ENCODE assay signal across 25 mouse cellular contexts in genomic region chr9:54540801-54541200, GRCm38 (mm10). TPM values are rescaled to one million over a fixed set of nuclear protein-coding genes. Genes with fewer than 3 reads are reported as not detected.
"Had no signal": no experiment of that assay in that cellular context is flagged by ENCODE, and none has a peak within 500 bp of the region (broad histone marks: within the 10 kb centered on the region; RNA-seq: fewer than 3 reads in every experiment).

No protein-coding gene starts in this region.

- H3K27ac ChIP-seq: midbrain, embryonic 10.5 days; midbrain, embryonic 12.5 days; neural tube, embryonic 13.5 days; neural tube, embryonic 15.5 days had no signal

- H3K9ac ChIP-seq: lung, embryonic 14.5 days; midbrain, embryonic 12.5 days; neural tube, embryonic 13.5 days; neural tube, embryonic 15.5 days had no signal

- H3K9me3 ChIP-seq: midbrain, embryonic 10.5 days; midbrain, embryonic 12.5 days; neural tube, embryonic 13.5 days; neural tube, embryonic 15.5 days had no signal

- H3K27me3 ChIP-seq: midbrain, embryonic 12.5 days; neural tube, embryonic 13.5 days; neural tube, embryonic 15.5 days had no signal

- DNase-seq: lung, adult 18-20 months; lung, embryonic 14.5 days; lung, postnatal 10 days; lung, postnatal 4 days; midbrain, embryonic 14.5 days; retina, postnatal 1 day; right cerebral cortex, adult 18-20 months; right cerebral cortex, postnatal 25 days; right cerebral cortex, postnatal 4 days; spleen, adult 18-20 months; thymus, adult 18-20 months; thymus, postnatal 14 days; thymus, postnatal 36 days had no signal

- H3K36me3 ChIP-seq: midbrain, embryonic 10.5 days; midbrain, embryonic 12.5 days had no signal

- ATAC-seq: midbrain, embryonic 16.5 days had no signal

- H3K4me3 ChIP-seq: midbrain, embryonic 10.5 days; midbrain, embryonic 12.5 days; myocyte; neural tube, embryonic 13.5 days; neural tube, embryonic 15.5 days had no signal

- H3K4me2 ChIP-seq: lung, embryonic 14.5 days; midbrain, embryonic 12.5 days; neural tube, embryonic 13.5 days; neural tube, embryonic 15.5 days had no signal

RNA-seq across cellular contexts. Expression of gene Sh2d7, which starts 2.0 kb away (rescaled TPM):
- total RNA-seq: megakaryocyte, adult 5-6 weeks; megakaryocyte-erythroid progenitor cell, adult 5-6 weeks had no signal
- polyA plus RNA-seq: lung, embryonic 14.5 days; lung, embryonic 16.5 days; midbrain, embryonic 10.5 days; midbrain, embryonic 14.5 days; midbrain, embryonic 16.5 days; myocyte; neural tube, embryonic 11.5 days; neural tube, embryonic 13.5 days; neural tube, embryonic 15.5 days; stomach, embryonic 14.5 days; stomach, embryonic 16.5 days had no signal

RNA-seq across cellular contexts. Expression of gene Cib2, which starts 19.2 kb away (rescaled TPM):
- total RNA-seq: megakaryocyte-erythroid progenitor cell, adult 5-6 weeks had no signal
